Mouse (Mus musculus) bone marrow macrophage, adult 2 months (primary cell): ENCODE measurements at regions not wholly inside any gene's neighbourhood (a gene's known extent, or its start where the extent isn't known, plus 50 kb on each side); places are given as distances from the start of the nearest gene placed in this dataset.

Experiments
- H3K27ac ChIP-seq: 2 replicates; pipeline ENCODE4 v1.5.1; 2012; ENCODE audit warnings: low read depth, low read length; ENCODE audit not compliant: insufficient read depth
- H3K4me1 ChIP-seq: 2 replicates; pipeline ENCODE4 v1.6.1; 2012; ENCODE audit warnings: low read length; ENCODE audit not compliant: control insufficient read depth, insufficient read depth
- H3K4me3 ChIP-seq: 2 replicates; pipeline ENCODE4 v1.5.1; 2012; ENCODE audit warnings: mild to moderate bottlenecking, low read length, moderate library complexity; ENCODE audit not compliant: insufficient read depth
- CTCF ChIP-seq: IDR thresholded peaks from 2 replicates; pipeline ENCODE4 v1.5.1; 2012; ENCODE audit warnings: low read depth, mild to moderate bottlenecking, low read length, moderate library complexity
- POLR2A ChIP-seq: IDR thresholded peaks from 2 replicates; pipeline ENCODE4 v1.6.1; 2012; ENCODE audit warnings: mild to moderate bottlenecking, low read depth, low read length, borderline replicate concordance

- Histone ChIP-seq H3K4me1 (no peaks in the 10 kb centered on the region), H3K27ac (no peak overlapping the region), H3K4me3 (no peak overlapping the region)
- no peak for TF ChIP-seq CTCF
- no peak for TF ChIP-seq POLR2A
Measured at GRCm38 (mm10) chr4:31469803-31470202, 494.1 kb upstream of the Map3k7 start.

- Histone ChIP-seq H3K4me1 (no peaks in the 10 kb centered on the region), H3K4me3 (no peak overlapping the region), H3K27ac (no peak overlapping the region)
- TF ChIP-seq POLR2A = no peak
- TF ChIP-seq CTCF = no peak
Measured at GRCm38 (mm10) chr4:31492535-31492934, 471.4 kb upstream of the Map3k7 start.

- H3K4me1 ChIP-seq = no peaks in the 10 kb centered on the region
- no peak overlapping the region for H3K27ac ChIP-seq
- no peak for TF ChIP-seq CTCF
- no peak for TF ChIP-seq POLR2A
- H3K4me3 ChIP-seq = no peak overlapping the region
Measured at GRCm38 (mm10) chr4:31493087-31493511, 470.8 kb upstream of the Map3k7 start.

GRCm38 (mm10) chr4:31499888-31500287 is 464.0 kb upstream of the Map3k7 start:
- Histone ChIP-seq H3K4me3 (no peak overlapping the region), H3K4me1 (no peaks in the 10 kb centered on the region), H3K27ac (no peak overlapping the region)
- TF ChIP-seq CTCF (no peak), POLR2A (no peak)

GRCm38 (mm10) chr4:31500432-31500831 is 463.5 kb upstream of the Map3k7 start:
- Histone ChIP-seq H3K27ac (no peak overlapping the region), H3K4me1 (no peaks in the 10 kb centered on the region), H3K4me3 (no peak overlapping the region)
- TF ChIP-seq POLR2A = no peak
- TF ChIP-seq CTCF = no peak

- H3K4me1 ChIP-seq = no peaks in the 10 kb centered on the region
- H3K27ac ChIP-seq = no peak overlapping the region
- H3K4me3 ChIP-seq = no peak overlapping the region
- TF ChIP-seq CTCF (no peak), POLR2A (no peak)
Measured at GRCm38 (mm10) chr4:31525638-31526207, 438.2 kb upstream of the Map3k7 start.

- Histone ChIP-seq H3K4me1 (no peaks in the 10 kb centered on the region), H3K27ac (no peak overlapping the region), H3K4me3 (no peak overlapping the region)
- TF ChIP-seq CTCF = no peak
- TF ChIP-seq POLR2A = no peak
Measured at GRCm38 (mm10) chr4:31536811-31537210, 427.1 kb upstream of the Map3k7 start.

- Histone ChIP-seq H3K4me1 (no peaks in the 10 kb centered on the region), H3K27ac (no peak overlapping the region)
- TF ChIP-seq CTCF (no peak), POLR2A (no peak)
Measured at GRCm38 (mm10) chr4:31553780-31554394, 410.0 kb upstream of the Map3k7 start.

GRCm38 (mm10) chr4:31555077-31555476 is 408.8 kb upstream of the Map3k7 start:
- no peaks in the 10 kb centered on the region for H3K4me1 ChIP-seq
- H3K27ac ChIP-seq = no peak overlapping the region
- no peak overlapping the region for H3K4me3 ChIP-seq
- TF ChIP-seq POLR2A (no peak), CTCF (no peak)

More at GRCm38 (mm10) chr4:31553780-31554394, 410.0 kb upstream of the Map3k7 start:
- H3K4me3 ChIP-seq = no peak overlapping the region

GRCm38 (mm10) chr4:31557261-31557660 is 406.6 kb upstream of the Map3k7 start:
- Histone ChIP-seq H3K4me3 (no peak overlapping the region), H3K27ac (no peak overlapping the region), H3K4me1 (no peaks in the 10 kb centered on the region)
- TF ChIP-seq CTCF = no peak
- no peak for TF ChIP-seq POLR2A

GRCm38 (mm10) chr4:31560305-31560704 is 403.6 kb upstream of the Map3k7 start:
- H3K4me1 ChIP-seq = no peaks in the 10 kb centered on the region
- TF ChIP-seq CTCF = no peak
- TF ChIP-seq POLR2A = no peak
- H3K4me3 ChIP-seq = no peak overlapping the region
- no peak overlapping the region for H3K27ac ChIP-seq
